Mouse (Mus musculus): Measurements from ENCODE around the gene Olfr160. TPM values are rescaled to one million over a fixed set of nuclear protein-coding genes. Genes with fewer than 3 reads are reported as not detected.

Olfr160 gene
- polyA plus RNA-seq, 1 experiment, result not detected

DNA sequence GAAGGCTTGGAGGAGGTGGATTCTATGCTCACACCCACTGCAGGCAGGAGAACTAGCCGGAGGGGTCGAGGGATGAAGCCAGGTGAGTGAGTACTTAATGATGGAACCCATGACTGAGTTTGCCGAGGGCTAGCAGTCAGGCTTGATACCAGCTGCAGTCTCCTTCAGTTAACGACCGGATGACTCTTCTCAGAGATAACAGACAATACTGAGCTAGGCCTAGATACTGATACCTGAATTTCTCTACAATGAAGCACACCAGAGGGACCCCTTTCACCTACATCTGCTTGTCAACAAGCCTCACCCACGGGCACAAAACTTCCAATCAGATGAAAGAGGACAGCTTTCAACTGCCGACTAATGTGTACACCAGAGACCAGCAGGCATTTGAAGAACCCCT lies 50.0 kb downstream of the Olfr160 start:
- no peak for TF ChIP-seq GATA1 (IDR thresholded peaks at IDR 0.05; ENCODE audit: low read length)

DNA sequence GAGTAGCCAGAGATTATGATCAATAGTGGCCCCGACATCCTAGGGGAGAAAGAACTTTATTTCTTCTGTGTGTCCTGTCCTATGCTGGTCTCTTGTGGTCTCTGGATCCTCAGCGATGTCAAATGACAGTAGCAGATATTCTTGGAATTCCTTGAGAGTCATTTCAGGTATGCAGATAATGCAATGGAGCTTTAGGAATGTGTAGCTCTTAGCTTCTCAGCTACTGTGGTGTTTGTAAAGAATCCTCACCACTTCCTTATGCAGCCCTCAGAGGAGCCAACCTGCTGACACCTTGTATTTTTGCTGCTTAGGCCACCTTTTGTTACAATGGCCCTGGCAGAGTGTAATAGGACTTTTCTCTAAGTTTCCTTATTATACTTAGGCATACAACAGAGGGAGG lies 51.4 kb downstream of the Olfr160 start:
- no peak for TF ChIP-seq GATA1 (IDR thresholded peaks at IDR 0.05; ENCODE audit: low read length)

- TF ChIP-seq GATA1 (IDR thresholded peaks at IDR 0.05; ENCODE audit: low read length), result no peak
Measured at GRCm38 (mm10) chr9:37663210-37663609, 52.8 kb downstream of the Olfr160 start.

- TF ChIP-seq GATA1 (IDR thresholded peaks at IDR 0.05; ENCODE audit: low read length), result no peak
Measured at GRCm38 (mm10) chr9:37659413-37659812, 56.6 kb downstream of the Olfr160 start.

Other genes with a start within 250 kb of the Olfr160 start
- gene Msantd2, start 226.9 kb downstream of the Olfr160 start, polyA plus RNA-seq (2012), result 18.0 and 23.7 TPM in 2 replicates
- gene Esam, start 188.2 kb downstream of the Olfr160 start, polyA plus RNA-seq (2012), result 0.04 TPM in 1 of 2 replicates, not detected in the other
- not detected in 2 replicates for gene Vsig2, start 177.0 kb downstream of the Olfr160 start, polyA plus RNA-seq (2012)
- gene Nrgn, start 163.3 kb downstream of the Olfr160 start, polyA plus RNA-seq (2012), result 1,668 and 1,941 TPM in 2 replicates
- gene Siae, start 160.6 kb downstream of the Olfr160 start, polyA plus RNA-seq (2012), result 0.86 and 0.97 TPM in 2 replicates
- gene Spa17, start 102.5 kb downstream of the Olfr160 start, polyA plus RNA-seq (2012), result 1.4 and 2.0 TPM in 2 replicates
- gene Tbrg1, start 58.9 kb downstream of the Olfr160 start, polyA plus RNA-seq (2012), result 69.6 and 77.5 TPM in 2 replicates
- gene Panx3, start 47.0 kb downstream of the Olfr160 start, polyA plus RNA-seq (2012), result not detected in 2 replicates
- gene Olfr874, start 28.9 kb upstream of the Olfr160 start, polyA plus RNA-seq (2012), result not detected in 2 replicates
- gene Olfr875, start 55.6 kb upstream of the Olfr160 start, polyA plus RNA-seq (2012), result not detected in 2 replicates
- not detected in 2 replicates for gene Olfr876, start 86.8 kb upstream of the Olfr160 start, polyA plus RNA-seq (2012)
- not detected in 2 replicates for gene Olfr877, start 138.0 kb upstream of the Olfr160 start, polyA plus RNA-seq (2012)
- gene Olfr145, start 180.5 kb upstream of the Olfr160 start, polyA plus RNA-seq (2012), result not detected in 2 replicates
- not detected in 2 replicates for gene Olfr878, start 201.6 kb upstream of the Olfr160 start, polyA plus RNA-seq (2012)